Mouse (Mus musculus) neural tube, embryonic 14.5 days (tissue): ENCODE results near the gene B3galt4. TPM values are rescaled to one million over a fixed set of nuclear protein-coding genes. Genes with fewer than 3 reads are reported as not detected.

ENCODE experiments used
- ATAC-seq: fragments of 200-750 bp; cut with Nextera tagmentation; 2 replicates; pipeline ENCODE4 v1.8.0; 2017; ENCODE audit warnings: low read depth, mild to moderate bottlenecking, moderate TSS enrichment, moderate library complexity
- H3K27ac ChIP-seq: fragments of 300-500 bp; sonication (generic); 2 replicates; pipeline ENCODE4 v1.5.1; 2014; ENCODE audit warnings: low read depth, mild to moderate bottlenecking, control low read depth, low read length, moderate library complexity, mixed read lengths
- H3K27me3 ChIP-seq: fragments of 300-500 bp; sonication (generic); 2 replicates; pipeline ENCODE4 v1.6.1; 2014; ENCODE audit warnings: low read length; ENCODE audit not compliant: control insufficient read depth, insufficient read depth
- H3K36me3 ChIP-seq: fragments of 300-500 bp; sonication (generic); 2 replicates; pipeline ENCODE4 v1.6.1; 2014; ENCODE audit warnings: low read length, mixed read lengths; ENCODE audit not compliant: control insufficient read depth, insufficient read depth
- H3K4me1 ChIP-seq: fragments of 300-500 bp; sonication (generic); 2 replicates; pipeline ENCODE4 v1.6.1; 2014; ENCODE audit warnings: low read length; ENCODE audit not compliant: control insufficient read depth, insufficient read depth
- H3K4me2 ChIP-seq: fragments of 300-500 bp; sonication (generic); 2 replicates; pipeline ENCODE4 v1.6.1; 2014; ENCODE audit warnings: mild to moderate bottlenecking, low read depth, low read length, control low read depth
- H3K4me3 ChIP-seq: fragments of 300-500 bp; sonication (generic); 2 replicates; pipeline ENCODE4 v1.5.1; 2014; ENCODE audit warnings: low read depth, low read length, control low read depth, mixed read lengths
- H3K9ac ChIP-seq: fragments of 300-500 bp; sonication (generic); replicated peaks from 2 replicates; pipeline ENCODE4 v1.6.1; 2014; ENCODE audit warnings: low read depth, mild to moderate bottlenecking, control low read depth, low read length, mixed read lengths
- H3K9me3 ChIP-seq: fragments of 300-500 bp; sonication (generic); 2 replicates; pipeline ENCODE4 v1.6.1; 2016; ENCODE audit warnings: low read length; ENCODE audit not compliant: control insufficient read depth
- WGBS: fragments of 180-500 bp; shearing (Covaris S2); extraction: QIAGEN DNeasy Blood & Tissue Kit; methylation state at CpG from one replicate; pipeline ENCODE4 v1.1.7; 2014; 5-methylcytosine and 5-hydroxymethylcytosine counted together
- polyA plus RNA-seq: library from polyadenylated mRNA; unstranded; fragments of >200 nt; fragmentation: Nextera tagmentation; extraction: Ambion mirVana; gene quantifications from 2 replicates; pipeline ENCODE4 v1.2.1, GENCODE M21; 2014

The B3galt4 gene
- polyA plus RNA-seq, 1 experiment from 2014 or later: 6.2 TPM

DNA sequence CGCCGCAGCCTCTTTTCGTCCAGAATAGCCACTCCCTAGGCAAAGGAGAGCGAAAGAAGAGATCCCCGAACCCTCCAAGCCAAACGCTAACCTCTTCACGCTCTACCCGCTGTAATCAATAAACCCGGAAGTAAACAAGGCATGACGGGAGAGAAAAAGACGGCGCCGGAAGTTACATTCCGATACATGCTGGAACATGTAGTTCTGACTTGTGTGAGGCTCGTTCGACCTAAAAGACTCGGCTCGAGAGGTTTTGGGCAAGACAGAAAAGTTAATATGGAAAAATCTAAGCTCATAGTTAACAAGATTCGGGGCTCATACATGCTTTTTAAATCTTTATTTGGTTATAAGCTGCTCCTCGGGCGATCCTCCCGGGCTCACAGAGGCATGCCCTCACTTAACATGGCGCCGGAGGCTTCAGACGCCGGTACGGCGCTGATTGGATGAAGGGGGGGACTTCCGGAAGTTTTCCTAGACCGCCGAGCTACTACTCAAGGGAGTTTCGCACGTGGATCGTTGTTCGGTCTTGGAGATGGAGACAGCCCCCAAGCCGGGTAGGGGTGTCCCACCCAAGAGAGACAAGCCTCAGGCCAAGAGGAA is 11.0 kb downstream of the B3galt4 start, which contains the start of the genes Pfdn6 and Wdr46:
Gene Pfdn6 (minus strand): TSS at position 138 of the 600 bp plus-strand sequence.
Gene Wdr46 (plus strand): TSS at position 455 of the 600 bp plus-strand sequence.
- H3K36me3 ChIP-seq: peaks cover 11% of the 10 kb centered on the region
- H3K4me1 ChIP-seq: peaks cover 17% of the 10 kb centered on the region
- H3K9me3 ChIP-seq: no peaks in the 10 kb centered on the region
- peak within 1 kb of the TSS; percentile 97 for H3K4me2 ChIP-seq
- H3K27me3 ChIP-seq: no peaks in the 10 kb centered on the region
- peak; percentile 91 for ATAC-seq
- no peak within 1 kb of the TSS for H3K27ac ChIP-seq
- WGBS: under 1% methylated on average over 36 of the region's 36 CpGs
- H3K4me3 ChIP-seq: peak within 1 kb of the TSS; percentile 76
- peak within 1 kb of the TSS; percentile 74 for H3K9ac ChIP-seq

DNA sequence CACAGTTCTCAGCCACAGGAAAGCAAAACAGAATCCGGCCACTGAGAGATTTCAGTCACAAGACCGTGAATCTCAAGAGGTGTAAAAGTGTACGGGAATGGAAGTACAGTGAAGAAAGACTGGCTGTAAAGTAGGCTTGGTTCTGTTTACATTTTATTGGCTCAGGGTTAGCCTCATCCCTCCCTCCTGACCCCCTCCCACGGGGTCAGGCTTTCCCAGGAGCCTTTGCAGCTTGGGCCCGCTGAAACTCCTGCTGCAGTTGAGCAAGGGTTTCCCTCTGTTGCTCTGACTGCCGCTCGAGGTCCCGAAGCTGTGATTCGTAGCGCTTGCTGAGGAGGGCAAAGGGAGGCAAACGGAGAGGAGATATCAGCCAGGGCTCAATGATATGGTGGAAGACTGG is 12.5 kb downstream of the B3galt4 start:
- no peak overlapping the region for H3K9ac ChIP-seq
- H3K9me3 ChIP-seq: no peaks in the 10 kb centered on the region
- H3K4me1 ChIP-seq: peaks cover 17% of the 10 kb centered on the region
- no peaks in the 10 kb centered on the region for H3K27me3 ChIP-seq
- ATAC-seq: no peak
- 80% methylated on average over 11 of the region's 11 CpGs for WGBS
- no peak overlapping the region for H3K4me2 ChIP-seq
- peaks cover 6% of the 10 kb centered on the region for H3K36me3 ChIP-seq
- H3K4me3 ChIP-seq: no peak overlapping the region
- no peak overlapping the region for H3K27ac ChIP-seq

DNA sequence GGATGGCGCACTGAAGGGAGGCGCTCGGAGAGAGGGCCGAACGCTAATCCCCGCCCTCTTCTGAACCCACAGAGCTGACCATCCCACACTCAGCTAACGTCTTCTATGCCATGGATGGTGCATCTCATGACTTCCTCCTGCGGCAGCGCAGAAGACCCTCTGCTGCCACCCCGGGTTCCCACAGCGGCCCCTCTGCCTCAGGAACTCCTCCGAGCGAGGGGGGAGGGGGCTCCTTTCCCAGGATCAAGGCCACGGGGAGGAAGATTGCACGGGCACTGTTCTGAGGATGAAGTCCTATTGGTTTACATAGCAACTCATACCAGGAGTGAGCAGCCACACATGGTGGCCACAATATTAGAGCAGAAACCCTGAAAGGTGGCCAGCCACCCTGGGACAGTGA is 14.3 kb downstream of the B3galt4 start:
- 84% methylated on average over 15 of the region's 15 CpGs for WGBS
- Histone ChIP-seq H3K4me1 (peaks cover 17% of the 10 kb centered on the region), H3K27me3 (no peaks in the 10 kb centered on the region), H3K36me3 (peaks cover 15% of the 10 kb centered on the region; the same call in 1 of the 2 replicates), H3K9me3 (no peaks in the 10 kb centered on the region), H3K27ac (no peak overlapping the region), H3K9ac (no peak overlapping the region), H3K4me2 (no peak overlapping the region), H3K4me3 (no peak overlapping the region)
- ATAC-seq: no peak

DNA sequence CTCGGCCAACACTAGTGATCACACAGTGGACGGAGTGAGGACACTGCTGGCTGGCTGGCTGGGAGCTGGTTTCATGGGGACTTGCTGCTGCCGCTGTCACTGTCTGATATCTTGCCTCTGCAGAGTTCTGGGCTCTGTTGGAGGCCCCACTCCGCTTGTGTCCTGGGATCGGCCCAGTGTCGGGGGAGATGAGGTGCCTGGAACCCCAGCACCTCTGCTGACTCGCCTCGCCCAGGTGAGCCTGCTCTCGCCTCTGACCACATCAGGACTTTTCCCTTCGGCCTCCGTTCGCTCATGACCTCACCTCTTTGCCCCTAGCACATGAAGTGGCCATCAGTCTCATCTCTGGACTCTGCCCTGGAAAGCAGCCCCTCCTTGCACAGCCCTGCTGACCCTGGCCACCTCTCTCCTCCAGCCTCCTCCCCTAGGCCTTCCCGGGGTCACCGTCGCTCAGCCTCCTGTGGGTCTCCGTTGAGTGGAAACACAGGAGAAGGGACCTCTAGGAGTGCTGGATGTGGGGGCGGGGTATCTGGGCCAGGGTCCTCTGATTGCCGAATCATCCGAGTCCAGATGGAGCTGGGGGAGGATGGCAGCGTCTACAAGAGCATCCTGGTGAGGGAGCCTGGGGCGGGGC is 15.7 kb downstream of the B3galt4 start:
- H3K4me1 ChIP-seq: peaks cover 13% of the 10 kb centered on the region
- no peak overlapping the region for H3K4me3 ChIP-seq
- no peak for ATAC-seq
- no peak overlapping the region for H3K9ac ChIP-seq
- no peaks in the 10 kb centered on the region for H3K27me3 ChIP-seq
- WGBS: 89% methylated on average over 21 of the region's 21 CpGs
- no peak overlapping the region for H3K4me2 ChIP-seq
- H3K36me3 ChIP-seq: peaks cover 15% of the 10 kb centered on the region; the same call in 1 of the 2 replicates
- no peaks in the 10 kb centered on the region for H3K9me3 ChIP-seq
- H3K27ac ChIP-seq: no peak overlapping the region

DNA sequence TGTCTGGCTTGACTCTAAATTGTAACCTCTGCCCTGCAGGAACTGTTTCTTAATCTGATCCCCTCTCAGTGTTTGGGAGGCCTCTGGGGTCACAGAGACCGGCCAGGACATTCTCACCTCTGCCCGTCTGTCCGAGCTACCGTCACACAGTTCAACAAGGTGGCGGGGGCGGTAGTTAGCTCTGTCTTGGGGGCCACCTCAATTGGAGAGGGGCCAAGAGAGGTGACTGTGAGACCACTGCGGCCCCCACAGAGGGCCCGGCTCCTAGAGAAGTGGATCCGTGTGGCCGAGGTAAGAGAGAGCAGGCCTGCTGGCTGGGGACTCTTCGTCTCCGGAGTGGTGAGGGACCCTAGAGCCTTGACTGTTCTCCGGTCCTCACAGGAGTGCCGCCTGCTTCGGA is 18.3 kb downstream of the B3galt4 start:
- Histone ChIP-seq H3K36me3 (peaks cover 15% of the 10 kb centered on the region; the same call in 1 of the 2 replicates), H3K27me3 (no peaks in the 10 kb centered on the region), H3K4me2 (no peak overlapping the region), H3K4me3 (no peak overlapping the region), H3K4me1 (peaks cover 9% of the 10 kb centered on the region), H3K9me3 (no peaks in the 10 kb centered on the region), H3K27ac (no peak overlapping the region), H3K9ac (no peak overlapping the region)
- no peak for ATAC-seq
- 92% methylated on average over 15 of the region's 15 CpGs for WGBS

DNA sequence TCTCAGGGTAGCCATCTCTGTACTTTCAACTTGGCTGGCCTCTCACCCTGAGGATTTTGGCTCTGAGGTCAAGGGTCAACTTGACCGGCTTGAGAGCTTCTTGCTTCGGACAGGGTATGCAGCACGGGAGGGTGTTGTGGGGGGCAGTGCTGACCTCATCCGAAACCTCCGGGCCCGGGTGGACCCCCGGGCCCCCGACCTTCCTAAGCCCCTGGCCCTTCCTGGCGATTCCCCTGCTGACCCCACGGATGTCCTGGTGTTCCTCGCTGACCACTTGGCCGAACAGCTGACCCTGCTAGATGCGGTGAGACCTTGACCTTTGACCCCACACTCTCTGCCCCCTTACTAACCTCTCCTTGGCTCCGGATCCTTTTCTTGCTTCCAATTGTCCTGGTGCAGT is 18.8 kb downstream of the B3galt4 start:
- H3K4me3 ChIP-seq: no peak overlapping the region
- H3K27me3 ChIP-seq: no peaks in the 10 kb centered on the region
- no peak overlapping the region for H3K9ac ChIP-seq
- no peak for ATAC-seq
- H3K4me1 ChIP-seq: peaks cover 9% of the 10 kb centered on the region
- H3K9me3 ChIP-seq: no peaks in the 10 kb centered on the region
- peaks cover 13% of the 10 kb centered on the region; the same call in 1 of the 2 replicates for H3K36me3 ChIP-seq
- WGBS: 95% methylated on average over 14 of the region's 14 CpGs
- H3K4me2 ChIP-seq: no peak overlapping the region
- no peak overlapping the region for H3K27ac ChIP-seq

DNA sequence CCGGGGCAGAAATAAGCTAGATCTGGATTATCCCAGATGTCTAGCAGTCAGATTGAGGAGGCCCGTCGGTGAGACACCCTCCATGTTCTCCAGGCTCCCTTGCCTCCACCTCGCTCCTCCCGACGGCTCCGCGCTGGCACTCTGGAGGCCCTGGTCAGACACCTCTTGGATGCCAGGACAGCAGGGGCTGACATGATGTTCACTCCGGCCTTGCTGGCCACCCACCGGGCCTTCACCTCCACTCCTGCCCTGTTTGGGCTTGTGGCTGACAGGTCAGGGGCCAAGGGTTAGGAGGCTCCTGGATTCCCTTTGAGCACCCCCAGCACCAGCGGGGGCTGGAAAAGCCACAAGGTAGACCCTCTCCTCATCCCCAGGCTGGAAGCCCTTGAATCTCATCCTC is 19.3 kb downstream of the B3galt4 start:
- Histone ChIP-seq H3K4me2 (no peak overlapping the region), H3K4me3 (no peak overlapping the region), H3K4me1 (peaks cover 9% of the 10 kb centered on the region), H3K36me3 (peaks cover 10% of the 10 kb centered on the region; the same call in 1 of the 2 replicates), H3K27me3 (no peaks in the 10 kb centered on the region), H3K9ac (no peak overlapping the region), H3K9me3 (no peaks in the 10 kb centered on the region), H3K27ac (no peak overlapping the region)
- 93% methylated on average over 11 of the region's 11 CpGs for WGBS
- no peak for ATAC-seq

DNA sequence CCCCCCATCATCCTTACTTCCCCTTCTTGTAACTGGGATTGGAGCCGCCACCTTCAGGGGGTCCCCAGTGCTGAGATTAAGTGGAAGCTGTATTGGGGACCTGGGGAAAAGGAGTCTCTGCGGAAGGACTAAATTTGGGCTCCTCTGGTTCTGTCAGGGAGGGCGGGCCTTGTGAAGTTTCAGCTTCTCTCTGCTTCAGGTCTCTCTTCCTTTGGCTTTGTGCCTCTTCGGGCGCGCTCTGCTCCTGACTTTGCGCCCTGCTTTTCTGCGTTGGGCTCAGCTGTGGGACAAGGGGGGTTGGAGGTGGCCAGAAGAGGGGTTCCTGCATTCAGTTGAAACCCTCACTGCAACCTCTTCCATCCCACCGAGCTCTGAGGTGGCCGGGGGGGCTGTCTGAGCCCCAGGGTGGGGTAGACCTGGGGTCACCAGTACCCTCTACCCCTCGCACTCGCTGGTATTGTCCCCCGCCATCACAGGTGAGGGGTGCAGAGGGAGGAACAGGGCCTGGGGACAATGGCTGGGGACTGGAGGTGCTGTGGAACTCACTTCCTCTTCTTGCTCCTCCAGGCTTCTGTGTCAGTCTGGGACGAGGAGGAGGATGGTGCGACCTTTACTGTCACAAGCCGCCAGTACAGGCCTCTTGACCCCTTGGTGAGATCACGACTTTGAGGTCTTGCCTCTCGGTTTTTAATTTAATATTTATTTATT is 20.0 kb downstream of the B3galt4 start:
- Histone ChIP-seq H3K4me1 (peaks cover 9% of the 10 kb centered on the region), H3K27ac (no peak overlapping the region), H3K36me3 (peaks cover 10% of the 10 kb centered on the region; the same call in 1 of the 2 replicates), H3K9ac (peak overlapping the region; percentile 72), H3K9me3 (no peaks in the 10 kb centered on the region), H3K4me2 (peak overlapping the region; percentile 79), H3K4me3 (peak overlapping the region; percentile 65), H3K27me3 (no peaks in the 10 kb centered on the region)
- 33% methylated on average over 18 of the region's 18 CpGs for WGBS
- no peak for ATAC-seq
